Mouse (Mus musculus) heart, postnatal 0 days (tissue): ENCODE measurements around the gene Dpagt1.

ENCODE experiments used
- CTCF ChIP-seq: IDR thresholded peaks from 2 replicates; pipeline ENCODE4 v1.5.1; 2016; ENCODE audit warnings: antibody characterized with exemption, control low read depth, low read depth
- EP300 ChIP-seq: IDR thresholded peaks from 2 replicates; pipeline ENCODE4 v1.6.1; 2016; ENCODE audit warnings: antibody characterized with exemption, low read depth

GRCm38 (mm10) chr9:44342173-44342572 is 16.4 kb downstream of the Dpagt1 start:
- TF ChIP-seq EP300, result no peak
- no peak for TF ChIP-seq CTCF
